9 mouse cellular contexts compared by ENCODE assay signal in genomic region chr6:135363344-135364040, GRCm38 (mm10). TPM values are rescaled to one million over a fixed set of nuclear protein-coding genes. Genes with fewer than 3 reads are reported as not detected.
DNase-seq lines count a peak whose midpoint lies in the region; ATAC-seq and TF ChIP-seq lines count a peak whose summit lies in the region.
"Had no signal": no experiment of that assay in that cellular context is flagged by ENCODE, and none has a peak within 500 bp of the region (broad histone marks: within the 10 kb centered on the region; RNA-seq: fewer than 3 reads in every experiment).

No protein-coding gene starts in this region.

- H3K27me3 ChIP-seq in kidney, embryonic 15.5 days = no peaks in the 10 kb centered on the region
- no peaks in the 10 kb centered on the region for H3K27me3 ChIP-seq in C2C12 (ENCODE audit: control insufficient read depth, insufficient read depth, insufficient read length)
- H3K27me3 ChIP-seq in embryonic facial prominence, embryonic 10.5 days (replicated peaks; ENCODE audit: low read depth, poor library complexity, severe bottlenecking) = no peaks in the 10 kb centered on the region
- H3K27me3 ChIP-seq in limb, embryonic 11.5 days (ENCODE audit: control insufficient read depth, insufficient read depth, low read length) = no peaks in the 10 kb centered on the region

- H3K79me3 ChIP-seq in C2C12 (ENCODE audit: low read depth) = peaks cover 56% of the 10 kb centered on the region

- DNase-seq in kidney, postnatal 36 days = no peak
- DNase-seq in embryonic facial prominence, embryonic 10.5 days (ENCODE audit: low spot score) = no peak
- no peak for DNase-seq in limb, embryonic 11.5 days (ENCODE audit: low spot score)
- DNase-seq in right cerebral cortex, adult 18-20 months = no peak
- no peak for DNase-seq in ovary, postnatal 36 days (ENCODE audit: low spot score)

- H3K27ac ChIP-seq in kidney, embryonic 15.5 days = peak overlapping the region; percentile 96
- peak overlapping the region; percentile 73 for H3K27ac ChIP-seq in embryonic facial prominence, embryonic 10.5 days (replicated peaks)
- H3K27ac ChIP-seq in limb, embryonic 11.5 days (replicated peaks; ENCODE audit: low read depth, low read length) = 0 out of 2 replicates have a peak overlapping the region, but pooled peaks have one; percentile 1

- H3K4me3 ChIP-seq in kidney, embryonic 15.5 days (replicated peaks) = peak overlapping the region; percentile 48
- H3K4me3 ChIP-seq in C2C12 (ENCODE audit: insufficient read depth, poor library complexity, severe bottlenecking) = peak overlapping the region; percentile 59
- peak overlapping the region; percentile 17; the same call in 1 of the 2 replicates for H3K4me3 ChIP-seq in embryonic facial prominence, embryonic 10.5 days
- H3K4me3 ChIP-seq in limb, embryonic 11.5 days (ENCODE audit: low read depth, low read length) = no peak overlapping the region

- H3K4me2 ChIP-seq in kidney, embryonic 15.5 days = peak overlapping the region; percentile 56
- H3K4me2 ChIP-seq in limb, embryonic 11.5 days (ENCODE audit: low read depth, severe bottlenecking) = no peak overlapping the region

- no peak for TF ChIP-seq CTCF in C2C12 (IDR thresholded peaks at IDR 0.05; ENCODE audit: control insufficient read depth, insufficient read depth, insufficient read length)

- peaks cover 66% of the 10 kb centered on the region for H3K4me1 ChIP-seq in kidney, embryonic 15.5 days
- peaks cover 51% of the 10 kb centered on the region for H3K4me1 ChIP-seq in embryonic facial prominence, embryonic 10.5 days
- peaks cover 6% of the 10 kb centered on the region; the same call in 1 of the 2 replicates for H3K4me1 ChIP-seq in limb, embryonic 11.5 days (ENCODE audit: control insufficient read depth, insufficient read depth, low read length)

- peaks cover 58% of the 10 kb centered on the region for H3K79me2 ChIP-seq in C2C12 (ENCODE audit: control insufficient read depth, insufficient read depth)

- H3K9ac ChIP-seq in kidney, embryonic 15.5 days = peak overlapping the region; percentile 55; the same call in 1 of the 2 replicates
- no peak overlapping the region for H3K9ac ChIP-seq in limb, embryonic 11.5 days (ENCODE audit: low read length)

- H3K36me3 ChIP-seq in kidney, embryonic 15.5 days = no peaks in the 10 kb centered on the region
- peaks cover 44% of the 10 kb centered on the region for H3K36me3 ChIP-seq in C2C12 (ENCODE audit: control insufficient read depth, insufficient read depth)
- H3K36me3 ChIP-seq in embryonic facial prominence, embryonic 10.5 days (replicated peaks) = no peaks in the 10 kb centered on the region
- H3K36me3 ChIP-seq in limb, embryonic 11.5 days (ENCODE audit: control insufficient read depth, insufficient read depth, low read length) = no peaks in the 10 kb centered on the region

- peak overlapping the region; percentile 53 for H3ac ChIP-seq in C2C12 (ENCODE audit: control insufficient read depth, insufficient read length, low read depth)

- 49% methylated on average over 10 of the region's 10 CpGs for WGBS in kidney, embryonic 15.5 days
- WGBS in embryonic facial prominence, embryonic 10.5 days = 67% methylated on average over 10 of the region's 10 CpGs
- WGBS in limb, embryonic 11.5 days = 65% methylated on average over 10 of the region's 10 CpGs

- no peaks in the 10 kb centered on the region for H3K9me3 ChIP-seq in kidney, embryonic 15.5 days (replicated peaks)
- H3K9me3 ChIP-seq in embryonic facial prominence, embryonic 10.5 days = no peaks in the 10 kb centered on the region
- no peaks in the 10 kb centered on the region for H3K9me3 ChIP-seq in limb, embryonic 11.5 days (ENCODE audit: control insufficient read depth, low read length)

- ATAC-seq in kidney, embryonic 15.5 days (replicated peaks; ENCODE audit: low FRiP score) = no peak
- no peak for ATAC-seq in limb, embryonic 11.5 days (ENCODE audit: insufficient number of reproducible peaks, low FRiP score, low TSS enrichment, low read depth)
- ATAC-seq in erythroid progenitor cell, adult 5-6 weeks (replicated peaks; ENCODE audit: low FRiP score, poor library complexity, severe bottlenecking) = no peak

TF ChIP-seq in C2C12, 6 proteins besides CTCF, POLR2A, EP300 and RAD21:
- TF ChIP-seq FOSL1 (IDR thresholded peaks at IDR 0.05; ENCODE audit: insufficient read depth, low read length, poor library complexity, severe bottlenecking) (no peak), USF1 (IDR thresholded peaks at IDR 0.05; ENCODE audit: low read depth) (no peak), CEBPB (IDR thresholded peaks at IDR 0.05; ENCODE audit: low read depth) (no peak), MAX (IDR thresholded peaks at IDR 0.05) (no peak), MYOD1 (IDR thresholded peaks at IDR 0.05; ENCODE audit: control insufficient read depth, insufficient read length, low read depth) (no peak), MYOG (IDR thresholded peaks at IDR 0.05; ENCODE audit: control insufficient read depth, extremely low read depth, insufficient read length) (no peak)

RNA-seq across cellular contexts. Expression of gene Emp1, which starts 1.1 kb away (rescaled TPM):
- 54.3 and 60.3 TPM in 2 replicates for polyA plus RNA-seq in kidney, embryonic 15.5 days (2015; fragmentation: Nextera tagmentation; extraction: Ambion mirVana)
- 222 TPM for polyA plus RNA-seq in C2C12 (2012; fragmentation: generic; extraction: Trizol)
- 4.3 and 7.7 TPM in 2 replicates for polyA plus RNA-seq in embryonic facial prominence, embryonic 10.5 days (2016; fragmentation: Nextera tagmentation; extraction: Ambion mirVana)
- 6.8 and 7.8 TPM in 2 replicates for polyA plus RNA-seq in limb, embryonic 11.5 days (2014; fragmentation: Nextera tagmentation; extraction: Ambion mirVana)
- 3.2 TPM in 1 of 2 replicates, not detected in the other for total RNA-seq in erythroid progenitor cell, adult 5-6 weeks (2015; ENCODE audit: low replicate concordance)
- total RNA-seq in erythroid progenitor cell, adult 5-6 weeks (2017; ENCODE audit: low replicate concordance) = 0.77 and 2.0 TPM in 2 replicates

RNA-seq across cellular contexts. Expression of gene Pbp2, which starts 53.3 kb away (rescaled TPM):
- polyA plus RNA-seq in kidney, embryonic 15.5 days (2015; fragmentation: Nextera tagmentation; extraction: Ambion mirVana) = 0.16 and 0.17 TPM in 2 replicates
- polyA plus RNA-seq in C2C12 (2012; fragmentation: generic; extraction: Trizol) = 0.41 TPM
- polyA plus RNA-seq in embryonic facial prominence, embryonic 10.5 days (2016; fragmentation: Nextera tagmentation; extraction: Ambion mirVana) = not detected in 2 replicates
- polyA plus RNA-seq in limb, embryonic 11.5 days (2014; fragmentation: Nextera tagmentation; extraction: Ambion mirVana) = 0.23 TPM in 1 of 2 replicates, not detected in the other
- 1.7 TPM in 1 of 2 replicates, not detected in the other for total RNA-seq in erythroid progenitor cell, adult 5-6 weeks (2015; ENCODE audit: low replicate concordance)
- not detected in 2 replicates for total RNA-seq in erythroid progenitor cell, adult 5-6 weeks (2017; ENCODE audit: low replicate concordance)
- total RNA-seq: heart, adult 18-20 months had no signal

Comparison
In these comparisons a context has a peak if more than half of its experiments do, and no peak if none do; other contexts are left out.
1. H3K27ac ChIP-seq: peak in every context shown above with its lines; median percentile 96 in kidney, embryonic 15.5 days; 73 in embryonic facial prominence, embryonic 10.5 days; 1 in limb, embryonic 11.5 days.